Mouse (Mus musculus) urinary bladder, adult 2 months (tissue): ENCODE results near the gene Gm21976. TPM values are rescaled to one million over a fixed set of nuclear protein-coding genes. Genes with fewer than 3 reads are reported as not detected.

Source experiments
- DNase-seq: peaks from one replicate; pipeline ENCODE4 v3.0.0; 2022; ENCODE audit warnings: low spot score
- polyA plus RNA-seq: library from polyadenylated mRNA; depleted of rRNA; stranded (reverse); fragments of >200 nt; gene quantifications from 2 replicates; pipeline ENCODE4 v1.2.3, GENCODE M21; 2012; rRNA removed

Gene Gm21976
- not detected in 2 replicates for polyA plus RNA-seq

- DNase-seq = no peak
These were observed at the start of gene Gm21976 for GRCm38 (mm10) chr13:98279686-98280085. Gm21976 (plus strand) TSS chr13:98279887.

GRCm38 (mm10) chr13:98230511-98230910 is 49.2 kb upstream of the Gm21976 start:
- DNase-seq = no peak

- no peak for DNase-seq
These were observed 44.2 kb upstream of the Gm21976 start for GRCm38 (mm10) chr13:98235451-98235850.

- peak; percentile 27 for DNase-seq
These were observed 39.6 kb upstream of the Gm21976 start for GRCm38 (mm10) chr13:98239978-98240641.

GRCm38 (mm10) chr13:98241531-98242282 is 38.0 kb upstream of the Gm21976 start:
- DNase-seq = no peak

- DNase-seq = no peak
These were observed 34.9 kb upstream of the Gm21976 start for GRCm38 (mm10) chr13:98244571-98245350.

- no peak for DNase-seq
These were observed 34.3 kb upstream of the Gm21976 start for GRCm38 (mm10) chr13:98245386-98245785.

GRCm38 (mm10) chr13:98249594-98249993 is 30.1 kb upstream of the Gm21976 start:
- no peak for DNase-seq

- DNase-seq = no peak
These were observed 24.8 kb upstream of the Gm21976 start for GRCm38 (mm10) chr13:98254921-98255320.

- peak; percentile 96 for DNase-seq
These were observed 16.8 kb upstream of the Gm21976 start, which contains the start of the genes Utp15 and Ankra2 for GRCm38 (mm10) chr13:98262636-98263457. Utp15 (minus strand) TSS chr13:98263041. Ankra2 (plus strand) TSS chr13:98263074.

GRCm38 (mm10) chr13:98263458-98263987 is 16.2 kb upstream of the Gm21976 start:
- DNase-seq = no peak

GRCm38 (mm10) chr13:98264111-98264510 is 15.6 kb upstream of the Gm21976 start:
- no peak for DNase-seq

GRCm38 (mm10) chr13:98274023-98274422 is 5.7 kb upstream of the Gm21976 start:
- DNase-seq = no peak

- no peak for DNase-seq
These were observed 4.0 kb upstream of the Gm21976 start for GRCm38 (mm10) chr13:98275646-98276045.

GRCm38 (mm10) chr13:98276253-98276652 is 3.4 kb upstream of the Gm21976 start:
- no peak for DNase-seq

- no peak for DNase-seq
These were observed 2.2 kb upstream of the Gm21976 start for GRCm38 (mm10) chr13:98277501-98277900.

GRCm38 (mm10) chr13:98280990-98281650 is 1.4 kb downstream of the Gm21976 start:
- no peak for DNase-seq

GRCm38 (mm10) chr13:98290719-98291118 is 11.0 kb downstream of the Gm21976 start:
- DNase-seq = no peak

GRCm38 (mm10) chr13:98291712-98292111 is 12.0 kb downstream of the Gm21976 start:
- no peak for DNase-seq

- no peak for DNase-seq
These were observed 16.4 kb downstream of the Gm21976 start for GRCm38 (mm10) chr13:98296072-98296471.
